Mouse (Mus musculus) WW6 (cell line): ENCODE data around the gene Krt35.

ENCODE experiments used
- DNase-seq: peaks from one replicate; pipeline ENCODE4 v3.0.0-alpha.2; 2013; ENCODE audit warnings: low read depth, low spot score

The Krt35 gene

GRCm38 (mm10) chr11:100096141-100096540 lies at the start of gene Krt35:
Gene Krt35, minus strand, starts transcription at chr11:100096241.
- no peak for DNase-seq

- DNase-seq: peak; percentile 34
Measured at GRCm38 (mm10) chr11:100145104-100145503, 49.1 kb upstream of the Krt35 start.

- DNase-seq: no peak
Measured at GRCm38 (mm10) chr11:100140966-100141365, 44.9 kb upstream of the Krt35 start.

GRCm38 (mm10) chr11:100139391-100139790 lies 43.4 kb upstream of the Krt35 start:
- DNase-seq: no peak

- no peak for DNase-seq
Measured at GRCm38 (mm10) chr11:100138809-100139208, 42.8 kb upstream of the Krt35 start.

GRCm38 (mm10) chr11:100137693-100138092 lies 41.7 kb upstream of the Krt35 start:
- DNase-seq: no peak

GRCm38 (mm10) chr11:100136559-100136958 lies 40.5 kb upstream of the Krt35 start:
- DNase-seq: no peak

- no peak for DNase-seq
Measured at GRCm38 (mm10) chr11:100135731-100136130, 39.7 kb upstream of the Krt35 start, which contains the start of gene Krt15. Gene Krt15, minus strand, starts transcription at chr11:100135928.

- DNase-seq: no peak
Measured at GRCm38 (mm10) chr11:100124901-100125300, 28.9 kb upstream of the Krt35 start.

- no peak for DNase-seq
Measured at GRCm38 (mm10) chr11:100121466-100121865, 25.4 kb upstream of the Krt35 start, which contains the start of gene Krt13. Gene Krt13, minus strand, starts transcription at chr11:100121566.

- no peak for DNase-seq
Measured at GRCm38 (mm10) chr11:100120331-100120730, 24.3 kb upstream of the Krt35 start.

GRCm38 (mm10) chr11:100113742-100114029 lies 17.6 kb upstream of the Krt35 start:
- no peak for DNase-seq

- DNase-seq: no peak
Measured at GRCm38 (mm10) chr11:100112935-100113741, 17.1 kb upstream of the Krt35 start.

- no peak for DNase-seq
Measured at GRCm38 (mm10) chr11:100105576-100106122, 9.6 kb upstream of the Krt35 start, which contains the start of gene Krt36. Gene Krt36, minus strand, starts transcription at chr11:100105626.

- DNase-seq: no peak
Measured at GRCm38 (mm10) chr11:100102693-100103429, 6.8 kb upstream of the Krt35 start.

- DNase-seq: no peak
Measured at GRCm38 (mm10) chr11:100100391-100100790, 4.3 kb upstream of the Krt35 start.

GRCm38 (mm10) chr11:100097819-100098218 lies 1.8 kb upstream of the Krt35 start:
- DNase-seq: no peak

GRCm38 (mm10) chr11:100088378-100089025 lies 7.5 kb downstream of the Krt35 start:
- DNase-seq: no peak

GRCm38 (mm10) chr11:100087861-100088260 lies 8.2 kb downstream of the Krt35 start, which contains the start of gene Krt32:
Gene Krt32, minus strand, starts transcription at chr11:100088226.
- DNase-seq: no peak

GRCm38 (mm10) chr11:100073873-100074272 lies 22.2 kb downstream of the Krt35 start:
- no peak for DNase-seq

GRCm38 (mm10) chr11:100067293-100068036 lies 28.6 kb downstream of the Krt35 start:
- no peak for DNase-seq
